Mouse (Mus musculus) hindbrain, embryonic 14.5 days (tissue): ENCODE results near the gene Pkhd1. TPM values are rescaled to one million over a fixed set of nuclear protein-coding genes. Genes with fewer than 3 reads are reported as not detected.
A peak's percentile ranks its signal among the peaks of the same experiment; 100 is the strongest.

Source experiments
- ATAC-seq: fragments of 200-750 bp; cut with Nextera tagmentation; 2 replicates; pipeline ENCODE4 v1.8.0; 2017; ENCODE audit warnings: moderate number of reproducible peaks, mild to moderate bottlenecking, moderate TSS enrichment, moderate library complexity; ENCODE audit not compliant: low FRiP score
- DNase-seq: peaks from one replicate; pipeline ENCODE4 v3.0.0-alpha.2; 2015; ENCODE audit warnings: low spot score
- H3K27ac ChIP-seq: fragments of 300-500 bp; sonication (generic); 2 replicates; pipeline ENCODE4 v1.5.1; 2014; ENCODE audit warnings: mild to moderate bottlenecking, moderate library complexity
- H3K27me3 ChIP-seq: fragments of 300-500 bp; sonication (generic); 2 replicates; pipeline ENCODE4 v1.6.1; 2014; ENCODE audit warnings: mild to moderate bottlenecking, low read length, mixed read lengths; ENCODE audit not compliant: control insufficient read depth, insufficient read depth
- H3K36me3 ChIP-seq: fragments of 300-500 bp; sonication (generic); replicated peaks from 2 replicates; pipeline ENCODE4 v1.6.1; 2014; ENCODE audit not compliant: control insufficient read depth, insufficient read depth
- H3K4me1 ChIP-seq: fragments of 300-500 bp; sonication (generic); replicated peaks from 2 replicates; pipeline ENCODE4 v1.6.1; 2014; ENCODE audit warnings: antibody characterized with exemption, low read length, mixed read lengths; ENCODE audit not compliant: control insufficient read depth, insufficient read depth
- H3K4me2 ChIP-seq: fragments of 300-500 bp; sonication (generic); replicated peaks from 2 replicates; pipeline ENCODE4 v1.6.1; 2014; ENCODE audit warnings: mild to moderate bottlenecking, moderate library complexity
- H3K4me3 ChIP-seq: fragments of 300-500 bp; sonication (generic); replicated peaks from 2 replicates; pipeline ENCODE4 v1.5.1; 2014; ENCODE audit warnings: mild to moderate bottlenecking, low read length
- H3K9ac ChIP-seq: fragments of 300-500 bp; sonication (generic); 2 replicates; pipeline ENCODE4 v1.6.1; 2014
- H3K9me3 ChIP-seq: fragments of 300-500 bp; sonication (generic); 2 replicates; pipeline ENCODE4 v1.6.1; 2016; ENCODE audit warnings: low read length; ENCODE audit not compliant: control insufficient read depth
- WGBS: fragments of 180-500 bp; shearing (Covaris S2); extraction: QIAGEN DNeasy Blood & Tissue Kit; methylation state at CpG from one replicate; pipeline ENCODE4 v1.1.7; 2014; 5-methylcytosine and 5-hydroxymethylcytosine counted together
- polyA plus RNA-seq: library from polyadenylated mRNA; unstranded; fragments of >200 nt; fragmentation: Nextera tagmentation; extraction: Ambion mirVana; gene quantifications from 2 replicates; pipeline ENCODE4 v1.2.1, GENCODE M21; 2014

Pkhd1 gene
- polyA plus RNA-seq, 1 experiment from 2014 or later: 0.01 TPM

- H3K4me1 ChIP-seq: no peaks in the 10 kb centered on the region
- ATAC-seq (no peak), DNase-seq (no peak)
- H3K9me3 ChIP-seq: no peaks in the 10 kb centered on the region
- no peaks in the 10 kb centered on the region for H3K27me3 ChIP-seq
- no peaks in the 10 kb centered on the region for H3K36me3 ChIP-seq
- H3K27ac ChIP-seq: no peak overlapping the region
- H3K4me3 ChIP-seq: no peak overlapping the region
- H3K9ac ChIP-seq: no peak overlapping the region
- no peak overlapping the region for H3K4me2 ChIP-seq
- WGBS: 91% methylated on average over 1 of the region's 1 CpGs
These were observed 253.4 kb downstream of the Pkhd1 start for GRCm38 (mm10) chr1:20364437-20364836.

GRCm38 (mm10) chr1:20344651-20345050 is 273.2 kb downstream of the Pkhd1 start:
- Histone ChIP-seq H3K27ac (no peak overlapping the region), H3K4me3 (no peak overlapping the region), H3K9ac (no peak overlapping the region), H3K36me3 (no peaks in the 10 kb centered on the region), H3K9me3 (no peaks in the 10 kb centered on the region), H3K4me1 (no peaks in the 10 kb centered on the region), H3K27me3 (no peaks in the 10 kb centered on the region), H3K4me2 (no peak overlapping the region)
- DNase-seq (no peak), ATAC-seq (no peak)
- WGBS: 28% methylated on average over 3 of the region's 3 CpGs

GRCm38 (mm10) chr1:20311485-20311884 is 306.4 kb downstream of the Pkhd1 start:
- H3K27me3 ChIP-seq: peaks cover 4% of the 10 kb centered on the region; the same call in 1 of the 2 replicates
- DNase-seq (peak; percentile 91), ATAC-seq (peak; percentile 65; the same call in 1 of the 2 replicates)
- no peaks in the 10 kb centered on the region for H3K4me1 ChIP-seq
- no peaks in the 10 kb centered on the region for H3K9me3 ChIP-seq
- H3K4me3 ChIP-seq: no peak overlapping the region
- WGBS: 5% methylated on average over 2 of the region's 2 CpGs
- H3K9ac ChIP-seq: no peak overlapping the region
- H3K36me3 ChIP-seq: no peaks in the 10 kb centered on the region
- no peak overlapping the region for H3K4me2 ChIP-seq
- no peak overlapping the region for H3K27ac ChIP-seq

DNA sequence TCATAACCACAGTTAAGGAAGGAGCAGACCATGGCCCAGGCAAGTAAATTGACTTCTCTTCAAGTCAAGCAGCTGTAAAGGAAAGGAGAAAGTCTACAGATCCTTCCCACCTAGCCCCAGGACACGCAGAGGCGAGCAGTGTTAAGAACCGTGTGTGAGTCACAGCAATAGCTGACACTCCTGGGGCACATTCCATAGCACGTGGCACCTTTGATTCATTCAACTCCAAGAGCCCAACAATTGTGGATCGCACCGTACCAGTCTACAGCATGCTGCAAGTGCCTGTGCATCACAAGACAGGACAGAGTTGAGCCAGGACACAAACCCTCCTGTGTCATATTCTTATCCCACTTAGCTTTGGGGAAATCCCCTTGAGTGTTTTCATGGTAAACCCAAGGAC is 306.9 kb downstream of the Pkhd1 start:
- H3K9me3 ChIP-seq: no peaks in the 10 kb centered on the region

GRCm38 (mm10) chr1:20306116-20306515 is 311.7 kb downstream of the Pkhd1 start:
- DNase-seq (no peak), ATAC-seq (no peak)
- H3K9me3 ChIP-seq: no peaks in the 10 kb centered on the region
- H3K9ac ChIP-seq: no peak overlapping the region
- no peak overlapping the region for H3K4me2 ChIP-seq
- no peak overlapping the region for H3K4me3 ChIP-seq
- peaks cover 12% of the 10 kb centered on the region for H3K4me1 ChIP-seq
- no peak overlapping the region for H3K27ac ChIP-seq
- 39% methylated on average over 3 of the region's 3 CpGs for WGBS
- H3K27me3 ChIP-seq: peaks cover 8% of the 10 kb centered on the region; the same call in 1 of the 2 replicates
- no peaks in the 10 kb centered on the region for H3K36me3 ChIP-seq

More for the DNA sequence above, 306.9 kb downstream of the Pkhd1 start:
- H3K36me3 ChIP-seq: no peaks in the 10 kb centered on the region
- H3K4me1 ChIP-seq: no peaks in the 10 kb centered on the region
- H3K4me2 ChIP-seq: no peak overlapping the region
- no peak overlapping the region for H3K9ac ChIP-seq
- 70% methylated on average over 6 of the region's 6 CpGs for WGBS
- no peak overlapping the region for H3K4me3 ChIP-seq
- ATAC-seq (peak; percentile 46; the same call in 1 of the 2 replicates), DNase-seq (no peak)
- H3K27ac ChIP-seq: no peak overlapping the region
- H3K27me3 ChIP-seq: peaks cover 4% of the 10 kb centered on the region; the same call in 1 of the 2 replicates

- no peak overlapping the region for H3K4me3 ChIP-seq
- ATAC-seq (peak; percentile 91), DNase-seq (peak; percentile 68)
- H3K36me3 ChIP-seq: no peaks in the 10 kb centered on the region
- 0 out of 2 replicates have a peak overlapping the region, but pooled peaks have one; percentile 33 for H3K27ac ChIP-seq
- H3K9me3 ChIP-seq: no peaks in the 10 kb centered on the region
- peaks cover 12% of the 10 kb centered on the region for H3K4me1 ChIP-seq
- H3K9ac ChIP-seq: no peak overlapping the region
- H3K4me2 ChIP-seq: no peak overlapping the region
- 9% methylated on average over 6 of the region's 6 CpGs for WGBS
- H3K27me3 ChIP-seq: peaks cover 12% of the 10 kb centered on the region; the same call in 1 of the 2 replicates
These were observed 314.8 kb downstream of the Pkhd1 start for GRCm38 (mm10) chr1:20302943-20303578.

DNA sequence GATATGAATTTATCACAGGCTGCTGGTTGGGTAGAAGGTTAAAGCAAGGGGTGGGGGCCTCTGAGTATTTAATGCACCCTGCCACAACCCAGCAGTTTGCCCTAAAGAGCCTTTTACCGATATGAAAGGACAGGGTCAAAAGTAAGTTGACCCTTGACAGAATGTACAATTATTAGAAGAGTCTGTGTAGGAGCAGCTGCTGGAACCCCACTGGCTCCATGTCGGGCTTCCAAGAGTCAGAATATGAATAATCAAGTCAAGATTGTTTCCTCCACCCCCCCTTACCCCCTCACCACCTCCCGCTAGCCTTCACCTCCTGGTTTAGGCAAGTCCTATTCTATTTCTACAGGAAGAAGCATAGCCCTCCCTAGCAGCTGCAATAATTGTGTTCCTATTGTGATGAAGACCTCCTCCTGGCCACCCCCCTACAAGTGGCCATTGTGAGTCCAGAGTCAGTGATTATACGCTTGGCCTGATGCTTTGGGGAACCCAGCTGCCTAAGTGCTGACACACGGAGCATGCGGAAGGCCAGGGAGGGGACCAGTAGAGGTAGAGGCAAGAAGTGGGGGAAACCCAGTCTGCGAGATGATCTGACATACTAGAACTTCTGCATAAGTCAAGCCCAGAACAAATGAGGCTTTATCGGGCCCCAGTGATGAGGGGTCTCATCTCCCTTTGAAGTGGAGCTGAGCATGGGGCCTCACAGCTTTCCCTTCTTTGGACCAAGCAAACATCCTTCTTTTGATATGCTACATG is 315.5 kb downstream of the Pkhd1 start:
- no peak overlapping the region for H3K4me3 ChIP-seq
- H3K4me2 ChIP-seq: no peak overlapping the region
- no peak overlapping the region for H3K9ac ChIP-seq
- ATAC-seq (peak; percentile 85), DNase-seq (peak; percentile 44)
- no peaks in the 10 kb centered on the region for H3K36me3 ChIP-seq
- H3K27ac ChIP-seq: 0 out of 2 replicates have a peak overlapping the region, but pooled peaks have one; percentile 33
- peaks cover 12% of the 10 kb centered on the region for H3K4me1 ChIP-seq
- H3K27me3 ChIP-seq: peaks cover 12% of the 10 kb centered on the region; the same call in 1 of the 2 replicates
- H3K9me3 ChIP-seq: no peaks in the 10 kb centered on the region
- 9% methylated on average over 8 of the region's 8 CpGs for WGBS

DNA sequence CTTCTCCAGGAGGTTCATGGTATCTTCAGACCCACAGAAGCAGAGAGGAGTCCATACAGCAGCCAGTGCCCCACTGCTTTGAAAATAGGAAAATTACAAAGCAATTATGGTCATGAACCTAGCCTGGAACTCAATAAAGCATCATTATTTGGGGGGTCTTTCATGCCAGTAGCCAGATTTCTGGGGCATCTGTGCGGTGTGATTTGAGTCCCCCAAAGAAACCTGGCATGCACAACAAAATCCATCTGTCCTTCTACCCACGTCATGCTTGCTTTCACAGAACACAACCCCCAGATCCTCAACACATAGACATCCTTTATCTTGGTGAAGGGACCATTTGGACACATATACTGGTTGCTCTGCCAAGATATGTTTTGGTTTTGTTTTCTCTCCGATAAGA is 316.2 kb downstream of the Pkhd1 start:
- peaks cover 12% of the 10 kb centered on the region; the same call in 1 of the 2 replicates for H3K27me3 ChIP-seq
- 24% methylated on average over 3 of the region's 3 CpGs for WGBS
- DNase-seq: no peak
- no peak overlapping the region for H3K4me3 ChIP-seq
- H3K27ac ChIP-seq: no peak overlapping the region
- ATAC-seq: no peak
- no peaks in the 10 kb centered on the region for H3K36me3 ChIP-seq
- no peak overlapping the region for H3K4me2 ChIP-seq
- peaks cover 12% of the 10 kb centered on the region for H3K4me1 ChIP-seq
- H3K9me3 ChIP-seq: no peaks in the 10 kb centered on the region
- H3K9ac ChIP-seq: no peak overlapping the region

DNA sequence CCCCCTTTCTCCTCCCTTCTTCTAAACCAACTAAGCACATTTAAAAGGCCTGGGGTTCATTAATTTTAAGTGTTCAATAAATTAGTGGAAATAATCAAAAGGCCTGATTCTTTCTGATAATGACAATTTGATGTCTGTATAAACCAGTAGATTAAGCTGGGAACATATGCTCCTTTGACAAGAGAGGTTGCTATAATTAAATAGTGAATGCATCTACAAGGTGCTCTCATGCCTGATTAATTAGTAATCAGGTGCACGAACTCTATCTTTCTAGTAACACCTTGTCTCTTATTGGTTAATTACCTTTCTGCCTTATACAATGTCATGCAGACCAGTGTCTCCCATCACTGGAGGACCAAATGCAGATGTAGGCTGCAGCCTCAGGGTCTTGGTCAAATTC is 329.2 kb downstream of the Pkhd1 start:
- H3K9me3 ChIP-seq: no peaks in the 10 kb centered on the region
- H3K27me3 ChIP-seq: no peaks in the 10 kb centered on the region
- no peak overlapping the region for H3K27ac ChIP-seq
- H3K4me2 ChIP-seq: no peak overlapping the region
- ATAC-seq (no peak), DNase-seq (no peak)
- no peaks in the 10 kb centered on the region for H3K4me1 ChIP-seq
- H3K9ac ChIP-seq: no peak overlapping the region
- WGBS: 64% methylated on average over 1 of the region's 1 CpGs
- no peaks in the 10 kb centered on the region for H3K36me3 ChIP-seq
- H3K4me3 ChIP-seq: no peak overlapping the region
